Mouse (Mus musculus) brain, embryonic 14.5 days (tissue): ENCODE results near the gene Slc35b2.

ENCODE experiments used
- CTCF ChIP-seq: fragments of 200-500 bp; IDR thresholded peaks from 2 replicates; pipeline ENCODE4 v1.5.1; 2012; ENCODE audit warnings: inconsistent platforms, mild to moderate bottlenecking, moderate library complexity, borderline replicate concordance; ENCODE audit not compliant: insufficient read depth, insufficient read length; ENCODE audit errors: extremely low read depth
- POLR2A ChIP-seq: fragments of 200-500 bp; IDR thresholded peaks from 2 replicates; pipeline ENCODE4 v1.6.1; 2012; ENCODE audit warnings: mild to moderate bottlenecking, inconsistent platforms, borderline replicate concordance; ENCODE audit not compliant: poor library complexity, insufficient read depth, insufficient read length, severe bottlenecking; ENCODE audit errors: extremely low read depth

GRCm38 (mm10) chr17:45517549-45518215 is 46.0 kb upstream of the Slc35b2 start:
- TF ChIP-seq POLR2A: no peak
- no peak for TF ChIP-seq CTCF
